Mouse (Mus musculus) neural tube, embryonic 14.5 days (tissue): ENCODE data around the gene Csnk2a2. TPM values are rescaled to one million over a fixed set of nuclear protein-coding genes. Genes with fewer than 3 reads are reported as not detected.

Experiments used
- ATAC-seq: fragments of 200-750 bp; cut with Nextera tagmentation; 2 replicates; pipeline ENCODE4 v1.8.0; 2017; ENCODE audit warnings: low read depth, mild to moderate bottlenecking, moderate TSS enrichment, moderate library complexity
- H3K27ac ChIP-seq: fragments of 300-500 bp; sonication (generic); 2 replicates; pipeline ENCODE4 v1.5.1; 2014; ENCODE audit warnings: low read depth, mild to moderate bottlenecking, control low read depth, low read length, moderate library complexity, mixed read lengths
- H3K27me3 ChIP-seq: fragments of 300-500 bp; sonication (generic); 2 replicates; pipeline ENCODE4 v1.6.1; 2014; ENCODE audit warnings: low read length; ENCODE audit not compliant: control insufficient read depth, insufficient read depth
- H3K36me3 ChIP-seq: fragments of 300-500 bp; sonication (generic); 2 replicates; pipeline ENCODE4 v1.6.1; 2014; ENCODE audit warnings: low read length, mixed read lengths; ENCODE audit not compliant: control insufficient read depth, insufficient read depth
- H3K4me1 ChIP-seq: fragments of 300-500 bp; sonication (generic); 2 replicates; pipeline ENCODE4 v1.6.1; 2014; ENCODE audit warnings: low read length; ENCODE audit not compliant: control insufficient read depth, insufficient read depth
- H3K4me2 ChIP-seq: fragments of 300-500 bp; sonication (generic); 2 replicates; pipeline ENCODE4 v1.6.1; 2014; ENCODE audit warnings: mild to moderate bottlenecking, low read depth, low read length, control low read depth
- H3K4me3 ChIP-seq: fragments of 300-500 bp; sonication (generic); 2 replicates; pipeline ENCODE4 v1.5.1; 2014; ENCODE audit warnings: low read depth, low read length, control low read depth, mixed read lengths
- H3K9ac ChIP-seq: fragments of 300-500 bp; sonication (generic); replicated peaks from 2 replicates; pipeline ENCODE4 v1.6.1; 2014; ENCODE audit warnings: low read depth, mild to moderate bottlenecking, control low read depth, low read length, mixed read lengths
- H3K9me3 ChIP-seq: fragments of 300-500 bp; sonication (generic); 2 replicates; pipeline ENCODE4 v1.6.1; 2016; ENCODE audit warnings: low read length; ENCODE audit not compliant: control insufficient read depth
- WGBS: fragments of 180-500 bp; shearing (Covaris S2); extraction: QIAGEN DNeasy Blood & Tissue Kit; methylation state at CpG from one replicate; pipeline ENCODE4 v1.1.7; 2014; 5-methylcytosine and 5-hydroxymethylcytosine counted together
- polyA plus RNA-seq: library from polyadenylated mRNA; unstranded; fragments of >200 nt; fragmentation: Nextera tagmentation; extraction: Ambion mirVana; gene quantifications from 2 replicates; pipeline ENCODE4 v1.2.1, GENCODE M21; 2014

Gene Csnk2a2
- polyA plus RNA-seq, 1 experiment from 2014 or later, result 16.1 TPM

GRCm38 (mm10) chr8:95434233-95434632 is 55.6 kb downstream of the Csnk2a2 start:
- H3K9ac ChIP-seq, result peak overlapping the region; percentile 87
- peak overlapping the region; percentile 89 for H3K27ac ChIP-seq
- WGBS, result under 1% methylated on average over 25 of the region's 25 CpGs
- H3K9me3 ChIP-seq, result no peaks in the 10 kb centered on the region
- peak overlapping the region; percentile 95 for H3K4me2 ChIP-seq
- no peaks in the 10 kb centered on the region for H3K36me3 ChIP-seq
- no peaks in the 10 kb centered on the region for H3K27me3 ChIP-seq
- peaks cover 30% of the 10 kb centered on the region for H3K4me1 ChIP-seq
- peak overlapping the region; percentile 89 for H3K4me3 ChIP-seq
- ATAC-seq, result no peak; the same call in 1 of the 2 replicates

- no peaks in the 10 kb centered on the region for H3K27me3 ChIP-seq
- peak overlapping the region; percentile 89 for H3K4me3 ChIP-seq
- H3K27ac ChIP-seq, result no peak overlapping the region
- peak overlapping the region; percentile 87 for H3K9ac ChIP-seq
- peaks cover 35% of the 10 kb centered on the region for H3K4me1 ChIP-seq
- WGBS, result 61% methylated on average over 4 of the region's 4 CpGs
- H3K36me3 ChIP-seq, result no peaks in the 10 kb centered on the region
- no peak for ATAC-seq
- no peaks in the 10 kb centered on the region for H3K9me3 ChIP-seq
- peak overlapping the region; percentile 95 for H3K4me2 ChIP-seq
Observed at GRCm38 (mm10) chr8:95433124-95433523, 56.7 kb downstream of the Csnk2a2 start.

GRCm38 (mm10) chr8:95432471-95432870 is 57.4 kb downstream of the Csnk2a2 start:
- peaks cover 39% of the 10 kb centered on the region for H3K4me1 ChIP-seq
- no peak for ATAC-seq
- 67% methylated on average over 3 of the region's 3 CpGs for WGBS
- H3K4me3 ChIP-seq, result no peak overlapping the region
- H3K27me3 ChIP-seq, result no peaks in the 10 kb centered on the region
- no peaks in the 10 kb centered on the region for H3K9me3 ChIP-seq
- H3K9ac ChIP-seq, result no peak overlapping the region; the same call in 1 of the 2 replicates
- H3K27ac ChIP-seq, result no peak overlapping the region
- peak overlapping the region; percentile 95 for H3K4me2 ChIP-seq
- H3K36me3 ChIP-seq, result no peaks in the 10 kb centered on the region

GRCm38 (mm10) chr8:95429945-95430344 is 59.9 kb downstream of the Csnk2a2 start:
- Histone ChIP-seq H3K9ac (no peak overlapping the region), H3K4me2 (peak overlapping the region; percentile 26; the same call in 1 of the 2 replicates), H3K9me3 (no peaks in the 10 kb centered on the region), H3K4me1 (peaks cover 46% of the 10 kb centered on the region), H3K36me3 (no peaks in the 10 kb centered on the region), H3K4me3 (no peak overlapping the region), H3K27me3 (no peaks in the 10 kb centered on the region), H3K27ac (peak overlapping the region; percentile 55; the same call in 1 of the 2 replicates)
- ATAC-seq, result peak; percentile 32; the same call in 1 of the 2 replicates
- WGBS, result 2% methylated on average over 3 of the region's 3 CpGs

GRCm38 (mm10) chr8:95427594-95428535 is 62.0 kb downstream of the Csnk2a2 start:
- 34% methylated on average over 12 of the region's 12 CpGs for WGBS
- Histone ChIP-seq H3K27ac (peak overlapping the region; percentile 71), H3K36me3 (no peaks in the 10 kb centered on the region), H3K4me2 (peak overlapping the region; percentile 3; the same call in 1 of the 2 replicates), H3K4me3 (no peak overlapping the region), H3K9ac (no peak overlapping the region), H3K27me3 (no peaks in the 10 kb centered on the region), H3K9me3 (no peaks in the 10 kb centered on the region), H3K4me1 (peaks cover 34% of the 10 kb centered on the region)
- ATAC-seq, result peak; percentile 47; the same call in 1 of the 2 replicates

- Histone ChIP-seq H3K9ac (no peak overlapping the region), H3K4me1 (peaks cover 26% of the 10 kb centered on the region), H3K4me2 (no peak overlapping the region), H3K9me3 (no peaks in the 10 kb centered on the region), H3K27me3 (no peaks in the 10 kb centered on the region), H3K27ac (peak overlapping the region; percentile 65), H3K4me3 (no peak overlapping the region), H3K36me3 (peaks cover 8% of the 10 kb centered on the region)
- ATAC-seq, result peak; percentile 70; the same call in 1 of the 2 replicates
- WGBS, result 44% methylated on average over 2 of the region's 2 CpGs
Observed at GRCm38 (mm10) chr8:95426781-95427281, 63.0 kb downstream of the Csnk2a2 start.

GRCm38 (mm10) chr8:95424682-95425081 is 65.2 kb downstream of the Csnk2a2 start:
- H3K36me3 ChIP-seq, result peaks cover 25% of the 10 kb centered on the region
- no peak for ATAC-seq
- H3K4me2 ChIP-seq, result no peak overlapping the region
- H3K9me3 ChIP-seq, result no peaks in the 10 kb centered on the region
- 93% methylated on average over 7 of the region's 7 CpGs for WGBS
- H3K4me3 ChIP-seq, result no peak overlapping the region
- no peak overlapping the region for H3K9ac ChIP-seq
- no peaks in the 10 kb centered on the region for H3K27me3 ChIP-seq
- peaks cover 18% of the 10 kb centered on the region for H3K4me1 ChIP-seq
- H3K27ac ChIP-seq, result no peak overlapping the region

GRCm38 (mm10) chr8:95422193-95422810 is 67.5 kb downstream of the Csnk2a2 start:
- H3K36me3 ChIP-seq, result peaks cover 25% of the 10 kb centered on the region
- no peak overlapping the region for H3K27ac ChIP-seq
- WGBS, result 96% methylated on average over 14 of the region's 14 CpGs
- ATAC-seq, result no peak
- H3K4me2 ChIP-seq, result no peak overlapping the region
- no peak overlapping the region for H3K4me3 ChIP-seq
- H3K9me3 ChIP-seq, result no peaks in the 10 kb centered on the region
- peaks cover 7% of the 10 kb centered on the region; the same call in 1 of the 2 replicates for H3K4me1 ChIP-seq
- no peaks in the 10 kb centered on the region for H3K27me3 ChIP-seq
- H3K9ac ChIP-seq, result no peak overlapping the region
